ENCODE assay signal across 9 mouse cellular contexts in genomic region chr2:61815583-61816313, GRCm38 (mm10). TPM values are rescaled to one million over a fixed set of nuclear protein-coding genes. Genes with fewer than 3 reads are reported as not detected.
DNase-seq lines count a peak whose midpoint lies in the region; ATAC-seq and TF ChIP-seq lines count a peak whose summit lies in the region.
"Had no signal": no experiment of that assay in that cellular context is flagged by ENCODE, and none has a peak within 500 bp of the region (broad histone marks: within the 10 kb centered on the region; RNA-seq: fewer than 3 reads in every experiment).

No protein-coding gene starts in this region.

- 9% methylated on average over 65 of the region's 66 CpGs for WGBS in heart, embryonic 16.5 days
- WGBS in limb, embryonic 14.5 days = 18% methylated on average over 22 of the region's 66 CpGs

- H3K4me2 ChIP-seq in heart, embryonic 16.5 days (ENCODE audit: low read depth, low read length) = peak overlapping the region; percentile 91
- peak overlapping the region; percentile 68 for H3K4me2 ChIP-seq in limb, embryonic 14.5 days (replicated peaks; ENCODE audit: low read depth, low read length, severe bottlenecking)

- H3K27ac ChIP-seq in heart, embryonic 16.5 days (ENCODE audit: low read length) = no peak overlapping the region
- peak overlapping the region; percentile 84 for H3K27ac ChIP-seq in limb, embryonic 14.5 days (replicated peaks; ENCODE audit: low read depth, low read length)

- H3K36me3 ChIP-seq in heart, embryonic 16.5 days (ENCODE audit: control insufficient read depth, insufficient read depth) = no peaks in the 10 kb centered on the region
- no peaks in the 10 kb centered on the region for H3K36me3 ChIP-seq in limb, embryonic 14.5 days (ENCODE audit: control insufficient read depth, insufficient read depth, low read length)

- peak overlapping the region; percentile 59 for H3K9ac ChIP-seq in heart, embryonic 16.5 days (ENCODE audit: low read length)
- H3K9ac ChIP-seq in limb, embryonic 14.5 days (ENCODE audit: low read depth, low read length, severe bottlenecking) = peak overlapping the region; percentile 77

- H3K4me1 ChIP-seq in heart, embryonic 16.5 days (ENCODE audit: control insufficient read depth, insufficient read depth, low read length) = peaks cover 11% of the 10 kb centered on the region
- peaks cover 8% of the 10 kb centered on the region for H3K4me1 ChIP-seq in limb, embryonic 14.5 days (ENCODE audit: control insufficient read depth, insufficient read depth, low read length)

- peak; percentile 47 for ATAC-seq in heart, embryonic 16.5 days (replicated peaks; ENCODE audit: extremely low read depth, insufficient read depth, low FRiP score)
- peak; percentile 58 for ATAC-seq in limb, embryonic 14.5 days (ENCODE audit: low FRiP score, low read depth)

- peaks cover 42% of the 10 kb centered on the region for H3K27me3 ChIP-seq in heart, embryonic 16.5 days (ENCODE audit: control insufficient read depth, insufficient read depth, low read length)
- peaks cover 40% of the 10 kb centered on the region for H3K27me3 ChIP-seq in limb, embryonic 14.5 days (ENCODE audit: control insufficient read depth, insufficient read depth, low read length)

- peak; percentile 12 for DNase-seq in adrenal gland, postnatal 14 days
- DNase-seq in adrenal gland, adult 8-10 months = no peak
- DNase-seq in ovary, postnatal 36 days (ENCODE audit: low spot score) = peak; percentile 15
- no peak for DNase-seq in ovary, postnatal 10 days (ENCODE audit: low spot score)
- peak; percentile 64 for DNase-seq in limb, embryonic 14.5 days (ENCODE audit: low spot score)
- DNase-seq in retina, embryonic 14.5 days (ENCODE audit: low spot score) = peak; percentile 76
- no peak for DNase-seq in thymus, postnatal 0 days (ENCODE audit: low spot score)

- H3K4me3 ChIP-seq in heart, embryonic 16.5 days (ENCODE audit: low read length) = peak overlapping the region; percentile 53
- peak overlapping the region; percentile 37 for H3K4me3 ChIP-seq in limb, embryonic 14.5 days (replicated peaks; ENCODE audit: low read length)
- H3K4me3 ChIP-seq: erythroblast, embryonic 14.5 days had no signal

- no peaks in the 10 kb centered on the region for H3K9me3 ChIP-seq in heart, embryonic 16.5 days (replicated peaks; ENCODE audit: control insufficient read depth, low read length)
- no peaks in the 10 kb centered on the region for H3K9me3 ChIP-seq in limb, embryonic 14.5 days (ENCODE audit: control insufficient read depth, low read length)

- TF ChIP-seq POLR2A in limb, embryonic 14.5 days (IDR thresholded peaks at IDR 0.05; ENCODE audit: borderline replicate concordance, extremely low read depth, insufficient read depth, insufficient read length) = no peak

RNA-seq across cellular contexts. Expression of gene Tbr1, which starts 13.0 kb away (rescaled TPM):
- total RNA-seq in adrenal gland, postnatal 14 days (2021) = not detected in 2 replicates
- total RNA-seq in adrenal gland, adult 8-10 months (2022) = under 1 TPM in 3 of 4 experiments, not detected in 1; 0.07 to 0.22 (median 0.08) TPM
- 0.04 TPM in 1 of 2 replicates, not detected in the other for polyA plus RNA-seq in heart, embryonic 16.5 days (2015; fragmentation: Nextera tagmentation; extraction: Ambion mirVana)
- 0.70 and 0.74 TPM in 2 replicates for polyA plus RNA-seq in limb, embryonic 14.5 days (2012; rRNA removed)
- 0.23 and 0.36 TPM in 2 replicates for polyA plus RNA-seq in limb, embryonic 14.5 days (2014; fragmentation: Nextera tagmentation; extraction: Ambion mirVana)
- polyA plus RNA-seq in thymus, postnatal 0 days (2015; fragmentation: Nextera tagmentation; extraction: Ambion mirVana) = 0.05 TPM in 1 of 2 replicates, not detected in the other
- polyA plus RNA-seq: erythroblast, embryonic 14.5 days had no signal

Comparison
In these comparisons a context has a peak if more than half of its experiments do, and no peak if none do; other contexts are left out.
1. DNase-seq: peak in adrenal gland, postnatal 14 days (single experiment), ovary, postnatal 36 days (single experiment), limb, embryonic 14.5 days (single experiment) and retina, embryonic 14.5 days (single experiment); none in adrenal gland, adult 8-10 months (single experiment), ovary, postnatal 10 days (single experiment) and thymus, postnatal 0 days (single experiment).